Mouse (Mus musculus) R1 (cell line): ENCODE data around the gene Cldn19.

ENCODE experiments used
- DNase-seq: peaks from one replicate; pipeline ENCODE4 v3.0.0-alpha.2; 2018; ENCODE audit warnings: low read depth, low spot score

The Cldn19 gene

DNA sequence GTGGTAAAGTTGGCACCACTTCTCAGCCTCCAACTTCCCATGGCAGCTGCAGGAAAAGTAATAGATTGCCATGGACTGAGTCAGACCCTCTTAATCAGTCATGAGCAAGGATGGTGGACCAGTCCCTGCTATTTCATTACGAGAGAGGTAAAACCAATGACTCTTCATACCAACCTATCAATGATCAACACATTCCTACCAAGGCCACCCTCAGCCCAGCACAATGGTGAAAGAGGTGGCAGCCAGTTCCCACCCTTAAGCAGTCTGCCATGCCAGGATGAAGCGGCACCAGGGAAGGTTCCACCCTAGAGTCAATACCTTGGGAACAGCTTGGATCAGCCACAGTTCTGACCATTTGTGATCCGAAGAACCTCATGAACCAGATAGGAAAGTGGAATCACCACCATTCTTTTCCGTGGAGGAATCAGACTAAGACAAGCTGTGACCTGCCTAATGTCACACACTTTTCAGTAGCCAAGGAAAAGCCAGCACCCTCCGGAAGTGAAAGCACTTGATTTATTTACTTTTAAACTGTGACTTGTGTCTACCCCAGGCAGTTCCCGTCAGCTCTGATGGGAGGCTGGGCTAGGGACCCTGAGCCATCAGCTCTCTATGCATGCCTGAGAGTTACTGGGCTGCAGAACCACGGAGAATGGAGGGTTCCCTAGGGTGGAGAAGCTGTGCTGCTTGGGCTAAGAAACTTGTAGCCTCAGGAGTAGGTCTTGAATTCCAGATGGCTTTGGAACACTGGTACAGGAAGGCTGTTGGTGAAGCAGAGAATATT is 3.0 kb upstream of the Cldn19 start:
- no peak for DNase-seq

GRCm38 (mm10) chr4:119254012-119254618 is 1.1 kb upstream of the Cldn19 start:
- no peak for DNase-seq

- no peak for DNase-seq
These were observed 1.9 kb downstream of the Cldn19 start for GRCm38 (mm10) chr4:119257083-119257482.

DNA sequence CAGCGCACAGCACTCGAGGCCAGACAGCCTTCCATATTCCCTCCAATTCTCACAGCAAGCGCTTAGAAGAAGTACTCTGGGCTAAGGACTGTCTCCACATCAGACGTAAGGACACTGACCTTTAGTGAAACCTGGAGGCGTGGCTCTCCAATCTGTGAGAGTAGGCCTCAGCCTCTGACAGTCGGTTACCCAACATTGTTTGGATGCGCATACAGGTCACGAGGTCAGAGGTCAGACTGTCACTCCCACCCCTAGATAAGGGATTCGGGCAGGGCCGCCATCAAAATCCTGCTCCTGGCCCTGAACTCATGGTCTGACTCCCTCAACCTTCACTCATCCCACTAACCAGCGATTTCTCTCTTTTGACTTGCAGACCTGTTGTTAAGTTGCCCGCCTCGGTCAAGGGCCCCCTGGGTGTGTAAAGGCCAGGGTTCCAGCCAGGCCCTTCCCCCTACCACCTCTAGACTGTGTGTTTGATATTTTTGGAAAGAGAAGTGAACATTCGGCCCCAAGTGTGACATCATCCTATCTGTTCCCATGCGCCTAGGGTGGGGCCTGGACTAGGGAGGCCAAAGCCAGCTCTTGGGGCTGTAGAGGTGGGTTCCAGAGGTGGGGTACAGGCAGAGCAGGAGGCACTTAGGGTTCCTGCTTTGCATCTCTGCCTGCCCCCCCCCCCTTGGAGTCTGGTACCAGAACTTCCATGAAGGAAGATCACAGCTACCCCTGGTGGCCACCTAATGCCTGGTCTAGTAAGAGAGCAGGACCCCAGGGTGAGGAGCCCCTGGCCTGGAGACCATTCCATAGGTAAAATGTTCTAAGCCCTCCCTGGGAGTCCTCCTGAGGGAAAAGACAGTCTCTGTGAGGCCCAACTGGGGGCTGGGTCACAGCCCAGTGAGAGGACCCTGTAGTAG is 4.4 kb downstream of the Cldn19 start:
- DNase-seq = peak; percentile 63

GRCm38 (mm10) chr4:119261087-119261713 is 6.0 kb downstream of the Cldn19 start:
- DNase-seq = no peak

DNA sequence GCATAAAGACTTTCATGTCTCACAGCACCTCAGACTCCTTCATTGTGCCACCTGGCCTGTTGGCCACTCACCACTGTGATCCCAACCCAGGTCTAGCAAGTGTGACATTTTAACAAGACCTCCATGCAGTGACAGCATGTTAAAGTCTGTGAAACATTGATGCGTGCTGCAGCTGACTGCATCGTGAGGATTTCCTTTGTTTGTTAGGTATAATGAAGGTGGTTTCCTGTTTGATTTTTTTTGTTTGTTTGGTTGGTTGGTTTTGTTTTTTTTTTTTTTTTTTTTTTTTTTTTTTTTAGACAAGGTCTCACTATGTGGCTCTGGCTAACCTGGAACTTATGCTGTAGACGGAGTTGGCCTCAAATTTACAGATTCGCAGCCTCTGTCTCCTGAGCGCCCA is 7.3 kb downstream of the Cldn19 start:
- no peak for DNase-seq

- DNase-seq = no peak
These were observed 8.2 kb downstream of the Cldn19 start for GRCm38 (mm10) chr4:119263459-119263858.

- no peak for DNase-seq
These were observed 11.4 kb downstream of the Cldn19 start for GRCm38 (mm10) chr4:119266606-119267005.

DNA sequence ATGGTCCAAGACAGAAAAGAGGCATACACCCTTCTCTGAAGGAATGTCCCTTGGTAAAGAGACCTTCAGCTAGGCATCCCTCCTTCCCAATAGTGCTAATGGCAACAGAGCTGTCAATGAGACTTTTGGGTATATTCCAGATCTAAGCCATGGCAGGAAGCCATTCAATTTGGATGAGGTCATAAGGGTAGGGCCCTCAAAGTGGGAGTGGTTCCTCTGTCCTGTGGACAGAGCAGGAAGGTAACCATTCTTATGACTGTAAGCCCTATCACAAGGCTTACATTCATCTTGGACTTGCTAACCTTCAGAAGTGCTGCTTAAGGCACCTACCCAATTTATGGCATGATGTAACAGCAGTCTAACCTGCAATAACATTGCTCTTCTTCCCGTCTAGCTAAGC is 19.4 kb downstream of the Cldn19 start:
- peak; percentile 54 for DNase-seq

GRCm38 (mm10) chr4:119275226-119275625 is 20.0 kb downstream of the Cldn19 start:
- no peak for DNase-seq

DNA sequence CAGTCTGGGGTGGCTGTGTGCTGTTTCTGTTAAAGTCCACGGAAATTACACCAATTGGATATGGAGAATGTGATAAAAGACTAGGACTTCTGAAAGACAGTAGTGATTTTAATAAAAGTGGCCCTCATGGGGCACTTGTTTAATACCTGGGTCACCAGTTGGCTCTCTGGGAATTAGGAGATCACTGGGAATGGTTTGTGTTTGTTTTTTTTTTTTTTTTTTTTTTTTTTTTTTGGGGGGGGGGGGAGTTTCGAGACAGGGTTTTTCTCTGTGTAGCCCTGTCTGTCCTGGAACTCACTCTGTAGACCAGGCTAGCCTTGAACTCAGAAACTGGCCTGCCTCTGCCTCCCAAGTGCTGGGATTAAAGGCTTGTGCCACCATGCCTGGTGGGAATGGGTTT is 20.5 kb downstream of the Cldn19 start:
- DNase-seq = no peak

DNA sequence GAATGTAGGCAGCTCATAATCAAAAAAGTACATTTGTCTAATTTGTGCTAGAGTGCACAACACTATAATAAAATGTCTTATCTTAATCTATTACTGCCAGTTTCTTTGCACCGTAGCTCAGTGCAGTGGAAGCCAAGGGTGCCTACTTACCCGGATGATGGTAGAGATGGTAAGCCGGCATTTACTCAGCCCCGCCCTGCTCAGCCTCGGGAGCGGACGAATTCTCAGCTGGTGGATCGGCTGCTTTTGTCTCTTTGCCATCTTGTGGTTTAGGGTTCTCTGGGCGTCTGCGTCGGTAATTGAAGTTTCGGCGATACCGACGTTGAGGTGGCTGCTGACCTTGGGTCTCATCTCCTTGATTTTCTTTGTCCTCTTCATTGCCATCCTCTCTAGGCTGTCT is 23.6 kb downstream of the Cldn19 start:
- DNase-seq = peak; percentile 50

DNA sequence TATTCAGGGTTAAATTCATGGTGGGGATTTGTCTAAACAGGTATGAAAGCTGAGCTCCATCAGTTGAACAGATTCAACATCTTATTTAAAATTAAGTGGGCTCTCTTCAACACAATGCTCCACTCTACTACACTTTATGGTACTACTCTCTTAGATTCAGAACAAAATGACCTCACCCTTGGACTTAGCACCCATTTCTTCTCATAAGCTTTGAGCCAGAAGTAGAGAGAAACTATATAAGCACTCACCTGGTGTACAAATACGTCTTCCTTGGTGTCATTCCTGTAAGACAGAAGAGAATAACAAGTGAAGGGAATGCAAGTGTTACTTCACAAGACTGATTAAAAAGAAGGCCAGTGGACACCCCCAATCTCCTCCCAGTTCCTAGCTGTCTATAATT is 29.6 kb downstream of the Cldn19 start:
- DNase-seq = no peak

- no peak for DNase-seq
These were observed 30.1 kb downstream of the Cldn19 start for GRCm38 (mm10) chr4:119285336-119285735.

DNA sequence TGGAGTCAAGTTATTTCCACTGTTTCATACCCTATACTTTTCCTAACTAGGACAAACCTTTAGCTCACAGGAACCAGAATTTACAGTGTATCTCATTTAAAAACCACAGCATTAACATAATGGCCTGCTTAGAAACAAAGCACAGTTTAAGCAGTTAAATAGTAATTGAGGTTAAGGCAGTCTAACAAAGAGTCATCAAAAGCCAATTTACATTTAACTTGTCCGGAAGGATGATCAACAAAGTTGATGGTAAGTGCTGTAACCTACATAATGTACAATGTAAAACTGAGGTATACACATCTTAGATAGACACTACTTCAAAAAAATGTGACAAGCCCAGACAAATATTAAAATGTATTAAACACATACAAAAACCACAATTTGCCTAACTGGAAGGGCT is 36.7 kb downstream of the Cldn19 start:
- no peak for DNase-seq

DNA sequence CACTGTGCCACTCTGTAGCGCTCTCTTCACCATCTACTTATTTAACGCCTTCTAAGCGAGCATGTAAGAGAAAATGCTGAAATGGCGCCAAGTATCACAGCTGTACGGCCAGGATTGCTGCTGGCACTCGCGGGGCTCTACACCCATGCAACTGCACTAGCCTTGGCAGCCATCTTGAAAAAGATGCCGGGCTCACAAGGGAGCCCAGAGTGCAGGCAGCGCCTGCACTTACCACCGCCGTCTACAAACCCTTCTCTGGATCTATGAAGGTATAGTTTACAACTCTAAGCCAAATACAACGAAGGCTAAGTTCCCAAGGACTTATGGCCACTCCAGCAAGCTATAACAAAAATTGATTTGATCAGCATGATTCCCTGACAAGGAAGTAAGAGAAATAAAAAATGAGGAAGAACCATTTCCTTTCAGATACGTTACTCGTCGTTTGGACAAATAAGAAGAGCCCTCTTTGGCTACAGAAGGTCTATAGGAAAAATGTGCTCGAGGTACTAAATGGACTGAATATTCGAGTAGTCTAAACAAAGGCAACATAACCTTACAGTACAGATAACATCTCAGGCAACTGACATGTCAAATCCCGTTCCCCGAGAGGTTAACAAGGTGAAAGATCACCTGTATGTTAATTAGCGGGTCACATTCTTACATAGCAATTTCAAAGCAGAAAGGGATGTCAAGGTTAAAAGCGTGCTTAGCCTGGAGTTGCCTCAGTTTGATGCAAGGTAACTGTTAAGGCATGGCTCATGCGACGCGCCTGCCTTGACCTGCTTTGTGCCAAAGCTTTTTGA is 37.8 kb downstream of the Cldn19 start:
- DNase-seq = peak; percentile 71

DNA sequence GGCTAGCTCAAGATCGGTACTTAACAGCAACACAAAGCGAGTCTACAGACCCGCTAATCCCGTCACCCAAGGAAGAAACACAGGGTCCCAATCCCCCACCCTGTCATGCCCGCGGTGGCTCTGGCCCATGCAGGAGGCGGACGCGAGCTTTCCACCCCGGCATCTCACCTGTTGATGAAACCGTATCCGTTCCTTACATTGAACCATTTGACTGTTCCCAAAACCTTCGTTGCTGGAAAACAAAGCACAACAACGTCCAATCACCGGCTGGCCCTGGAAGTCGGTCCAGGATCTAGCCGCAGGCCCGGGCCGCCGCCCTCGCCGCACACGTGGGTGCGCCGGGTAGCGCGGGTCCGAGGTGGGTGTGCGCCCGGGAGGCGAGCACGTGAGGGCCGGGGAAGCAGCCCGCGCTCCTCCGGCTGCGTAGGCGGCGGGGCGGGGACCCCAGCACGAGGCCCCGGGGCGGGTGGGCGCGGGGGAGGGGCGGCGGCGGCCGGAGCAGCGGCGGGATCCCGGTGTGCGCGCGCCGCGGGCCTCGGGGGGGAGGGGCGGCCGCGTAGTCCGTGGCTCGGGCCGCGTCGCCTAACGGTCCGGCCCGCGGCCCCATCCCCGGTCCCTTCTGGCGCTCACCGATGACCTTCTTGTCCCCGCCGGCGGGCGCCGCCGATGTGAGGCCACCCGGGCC is 38.5 kb downstream of the Cldn19 start:
- peak; percentile 50 for DNase-seq

DNA sequence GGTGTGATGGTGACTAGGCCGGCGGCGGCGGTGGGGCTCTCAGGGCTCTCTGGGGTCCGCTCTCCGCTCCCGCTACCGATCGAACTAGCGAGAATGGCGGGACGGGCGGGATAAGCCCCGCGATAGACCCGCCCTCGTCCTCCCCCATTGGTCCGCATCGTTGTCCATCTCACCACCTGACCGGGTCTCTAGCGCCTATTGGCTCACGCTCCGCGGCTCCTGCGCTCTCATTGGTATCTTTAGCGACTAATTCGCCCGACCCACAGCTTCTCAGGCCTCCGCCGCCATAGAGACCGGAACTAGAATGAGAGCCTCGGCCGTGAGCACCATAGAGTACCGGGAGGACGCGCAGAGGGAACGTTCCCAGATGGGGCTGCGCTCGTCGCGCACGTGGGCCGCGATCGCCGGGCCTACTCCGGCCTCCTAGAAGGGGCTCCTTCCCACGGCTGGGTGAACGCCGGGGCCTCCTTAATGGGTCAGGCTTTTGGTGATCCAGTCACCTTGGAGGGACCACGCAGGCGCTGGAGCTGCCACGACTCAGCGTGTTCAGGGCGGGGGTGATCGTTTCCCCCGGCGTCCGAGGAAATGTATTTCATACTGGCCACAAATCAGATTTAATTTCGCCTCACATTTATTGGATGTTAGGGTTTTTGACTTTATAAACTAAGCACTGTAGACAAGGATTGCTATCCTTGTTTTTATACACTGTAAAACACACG is 39.4 kb downstream of the Cldn19 start, which contains the start of gene Ybx1:
TSS of gene Ybx1 (minus strand) at position 190 of the 719 bp plus-strand sequence.
- peak; percentile 99 for DNase-seq

DNA sequence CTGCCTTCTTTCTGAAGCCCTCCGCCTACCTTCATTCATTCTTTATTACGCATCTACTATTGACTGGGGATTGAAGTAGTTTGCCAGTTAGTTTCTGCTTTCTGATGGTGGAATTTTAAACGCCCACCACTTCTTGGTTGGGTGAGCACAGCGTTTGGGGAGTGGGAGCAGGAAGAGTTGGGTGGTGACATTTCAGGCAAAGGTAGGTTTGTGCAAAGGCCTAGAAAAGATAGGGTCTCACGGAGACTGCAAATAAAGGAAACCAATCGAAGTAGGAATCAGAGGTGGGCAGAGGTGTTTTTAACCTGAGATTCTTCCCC is 39.9 kb downstream of the Cldn19 start:
- no peak for DNase-seq

DNA sequence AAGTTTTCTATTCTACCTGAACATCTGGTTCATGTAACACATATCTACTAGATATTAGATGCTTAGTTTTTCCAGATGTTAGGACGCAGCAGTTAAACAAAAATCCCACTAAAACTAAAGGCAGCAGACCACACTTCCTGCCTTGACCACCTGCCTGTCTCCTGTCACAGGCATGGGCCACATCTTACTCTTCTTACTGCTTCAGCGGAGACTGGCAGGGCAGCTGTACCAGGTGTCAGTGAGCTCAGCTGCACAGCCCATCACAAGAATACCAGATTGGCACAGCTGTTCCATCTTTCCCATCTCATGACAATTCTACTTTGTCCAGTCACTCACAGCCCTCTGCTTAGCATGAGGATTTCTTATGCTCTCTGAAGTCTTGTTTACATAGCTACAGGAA is 42.1 kb downstream of the Cldn19 start:
- DNase-seq = no peak
